Mouse (Mus musculus): ENCODE measurements around the gene Smtnl2.

GRCm38 (mm10) chr11:72362347-72362741 lies 49.2 kb downstream of the Smtnl2 start, which contains the start of gene Tekt1:
- TF ChIP-seq CTCF (IDR thresholded peaks at IDR 0.05) (no peak), POLR2A (IDR thresholded peaks at IDR 0.05; ENCODE audit: insufficient read depth, low read depth, low read length) (no peak), EP300 (IDR thresholded peaks at IDR 0.05; ENCODE audit: insufficient read depth, low read depth, low read length) (no peak)

Measured in heart, adult 2 months (tissue).